Mouse (Mus musculus) C2C12 (cell line): ENCODE measurements around the gene Gm904. TPM values are rescaled to one million over a fixed set of nuclear protein-coding genes. Genes with fewer than 3 reads are reported as not detected.
"Not testable (repeated sequence)": the region's sequence is repeated elsewhere in the genome, so short reads cannot be mapped to it uniquely, and the experiment has no call there.

ENCODE experiments used
- H3K27me3 ChIP-seq: one replicate; pipeline ENCODE4 v1.6.1; 2011; ENCODE audit not compliant: control insufficient read depth, insufficient read depth, insufficient read length
- H3K36me3 ChIP-seq: one replicate; pipeline ENCODE4 v1.6.1; 2011; ENCODE audit not compliant: control insufficient read depth, insufficient read depth
- H3K4me3 ChIP-seq: one replicate; pipeline ENCODE4 v1.5.1; 2011; ENCODE audit warnings: mild to moderate bottlenecking, control low read depth; ENCODE audit not compliant: poor library complexity, insufficient read depth, severe bottlenecking
- H3K79me2 ChIP-seq: one replicate; pipeline ENCODE4 v1.6.1; 2011; ENCODE audit not compliant: control insufficient read depth, insufficient read depth
- H3K79me3 ChIP-seq: one replicate; pipeline ENCODE4 v1.6.1; 2011; ENCODE audit warnings: low read depth, control low read depth
- H3ac ChIP-seq: one replicate; pipeline ENCODE3; 2011; ENCODE audit warnings: low read depth; ENCODE audit not compliant: control insufficient read depth, insufficient read length
- long read RNA-seq, 2 experiments: library from polyadenylated mRNA; unstranded; transcript quantifications; one replicate each; pipeline ENCODE4 v2.0.0; 2019 to 2020
- microRNA-seq: library from miRNA; unstranded; fragments of <30 nt; microRNA quantifications from one replicate; pipeline ENCODE4, GENCODE M21; 2019; ENCODE audit warnings: borderline microRNAs expressed
- polyA plus RNA-seq: library from polyadenylated mRNA; unstranded; fragments of >200 nt; fragmentation: generic; extraction: Trizol; gene quantifications from one replicate; pipeline ENCODE4 v1.2.1, GENCODE M21; 2012; ENCODE audit warnings: missing spikeins

Gene Gm904
- polyA plus RNA-seq = not detected
- long read RNA-seq, experiment 1 = 0 reads
- long read RNA-seq, experiment 2 = 0 reads

GRCm38 (mm10) chr13:50642928-50643327 lies at the start of gene Gm904:
TSS of gene Gm904 (plus strand) at chr13:50643228.
- H3ac ChIP-seq, H3K27me3 ChIP-seq, H3K79me2 ChIP-seq, H3K36me3 ChIP-seq, H3K79me3 ChIP-seq, H3K4me3 ChIP-seq: not testable (repeated sequence)

- H3K4me3 ChIP-seq, H3K79me3 ChIP-seq, H3K27me3 ChIP-seq, H3K79me2 ChIP-seq, H3ac ChIP-seq, H3K36me3 ChIP-seq: not testable (repeated sequence)
Observed at GRCm38 (mm10) chr13:50648771-50649170, 5.7 kb downstream of the Gm904 start.

Small RNA genes lying within 50 kb of the gene (microRNA-seq; reads per million reads assigned to microRNA genes)
- gene Gm23952 (not detected), gene Mir683-2 (not detected)

Other genes starting within 250 kb of the Gm904 start
- gene Fbxw17, start 225.4 kb upstream of the Gm904 start, polyA plus RNA-seq = 23.7 TPM
- gene Gm47429, start 199.3 kb upstream of the Gm904 start, polyA plus RNA-seq = not detected
- gene Nutm2, start 175.9 kb upstream of the Gm904 start, polyA plus RNA-seq = not detected
- not detected for gene Gm8765, start 55.1 kb downstream of the Gm904 start, polyA plus RNA-seq